In the genomic region with DNA sequence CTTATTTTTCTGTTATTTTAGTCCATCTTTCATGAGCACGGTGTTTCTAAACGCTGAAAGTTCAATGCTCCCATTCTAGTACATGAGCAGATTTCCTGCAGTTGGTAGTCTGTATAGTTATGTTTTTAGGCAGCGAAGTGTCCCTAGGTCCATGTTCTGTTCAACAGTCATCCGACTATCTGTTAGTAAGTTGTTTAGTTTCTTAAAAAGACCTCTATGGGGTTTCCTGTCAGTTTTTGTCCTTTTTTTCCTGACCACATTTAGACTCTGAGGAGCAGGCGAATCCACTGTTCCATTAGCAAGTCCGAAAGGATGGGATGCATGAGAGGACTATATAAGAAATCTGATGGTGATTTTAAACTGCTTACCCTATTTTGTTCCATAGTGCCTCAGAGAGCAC, we compare ENCODE assay signal across 20 mouse cellular contexts. TPM values are rescaled to one million over a fixed set of nuclear protein-coding genes. Genes with fewer than 3 reads are reported as not detected.
DNase-seq lines count a peak whose midpoint lies in the region; ATAC-seq lines count a peak whose summit lies in the region.
"Not testable (repeated sequence)": the region's sequence is repeated elsewhere in the genome, so short reads cannot be mapped to it uniquely, and the experiment has no call there.
"Had no signal": no experiment of that assay in that cellular context is flagged by ENCODE, and none has a peak within 500 bp of the region (broad histone marks: within the 10 kb centered on the region; RNA-seq: fewer than 3 reads in every experiment).

No protein-coding gene starts in this region.

- H3K4me2 ChIP-seq in hindbrain, embryonic 11.5 days (replicated peaks; ENCODE audit: low read depth, low read length); limb, embryonic 11.5 days (ENCODE audit: low read depth, severe bottlenecking): not testable (repeated sequence)

- peaks cover 42% of the 10 kb centered on the region for H3K27me3 ChIP-seq in embryonic facial prominence, embryonic 10.5 days (replicated peaks; ENCODE audit: low read depth, poor library complexity, severe bottlenecking)
- peaks cover 11% of the 10 kb centered on the region; the same call in 1 of the 2 replicates for H3K27me3 ChIP-seq in hindbrain, embryonic 11.5 days (ENCODE audit: control insufficient read depth, insufficient read depth, low read length)
- not testable (repeated sequence) for H3K27me3 ChIP-seq in limb, embryonic 11.5 days (ENCODE audit: control insufficient read depth, insufficient read depth, low read length)

- not testable (repeated sequence) for ATAC-seq in hindbrain, embryonic 11.5 days (ENCODE audit: low FRiP score); limb, embryonic 11.5 days (ENCODE audit: insufficient number of reproducible peaks, low FRiP score, low TSS enrichment, low read depth)

- not testable (repeated sequence) for H3K36me3 ChIP-seq in embryonic facial prominence, embryonic 10.5 days (replicated peaks); hindbrain, embryonic 11.5 days (ENCODE audit: control insufficient read depth, insufficient read depth, low read length); limb, embryonic 11.5 days (ENCODE audit: control insufficient read depth, insufficient read depth, low read length)

- H3K4me1 ChIP-seq in embryonic facial prominence, embryonic 10.5 days; hindbrain, embryonic 11.5 days (replicated peaks; ENCODE audit: control insufficient read depth, insufficient read depth, low read length); limb, embryonic 11.5 days (ENCODE audit: control insufficient read depth, insufficient read depth, low read length): not testable (repeated sequence)

- not testable (repeated sequence) for H3K9ac ChIP-seq in hindbrain, embryonic 11.5 days (ENCODE audit: low read depth, low read length); limb, embryonic 11.5 days (ENCODE audit: low read length)

- WGBS in embryonic facial prominence, embryonic 10.5 days = 7% methylated on average over 6 of the region's 6 CpGs
- WGBS in hindbrain, embryonic 11.5 days = 4% methylated on average over 6 of the region's 6 CpGs
- WGBS in limb, embryonic 11.5 days = 8% methylated on average over 6 of the region's 6 CpGs

- DNase-seq in CD4-positive helper T cell, adult 2 months (ENCODE audit: low read depth, low spot score) = peak; percentile 0
- peak; percentile 30 for DNase-seq in embryo, embryonic 10.5 days (ENCODE audit: low spot score)
- peak; percentile 7 for DNase-seq in embryonic facial prominence, embryonic 10.5 days (ENCODE audit: low spot score)
- DNase-seq in hindbrain, embryonic 11.5 days (ENCODE audit: low spot score) = peak; percentile 32
- DNase-seq in limb, embryonic 11.5 days (ENCODE audit: low spot score) = peak; percentile 21
- peak; percentile 18 for DNase-seq in neural tube, embryonic 10.5 days (ENCODE audit: extremely low spot score, low spot score)
- DNase-seq in retina, postnatal 1 day = peak; percentile 7

- not testable (repeated sequence) for H3K4me3 ChIP-seq in embryonic facial prominence, embryonic 10.5 days; hindbrain, embryonic 11.5 days (ENCODE audit: low read depth, low read length); limb, embryonic 11.5 days (ENCODE audit: low read depth, low read length)

- not testable (repeated sequence) for H3K27ac ChIP-seq in embryonic facial prominence, embryonic 10.5 days (replicated peaks); hindbrain, embryonic 11.5 days (ENCODE audit: low read depth, low read length); limb, embryonic 11.5 days (replicated peaks; ENCODE audit: low read depth, low read length)

- H3K9me3 ChIP-seq in embryonic facial prominence, embryonic 10.5 days; hindbrain, embryonic 11.5 days (ENCODE audit: control insufficient read depth, low read length); limb, embryonic 11.5 days (ENCODE audit: control insufficient read depth, low read length): not testable (repeated sequence)

RNA-seq across cellular contexts. Expression of a gene that starts 11.1 kb away (rescaled TPM):
- polyA plus RNA-seq in embryonic facial prominence, embryonic 10.5 days (2016; fragmentation: Nextera tagmentation; extraction: Ambion mirVana) = not detected in 2 replicates
- not detected in 2 replicates for polyA plus RNA-seq in hindbrain, embryonic 11.5 days (2014; fragmentation: Nextera tagmentation; extraction: Ambion mirVana)
- not detected in 2 replicates for polyA plus RNA-seq in limb, embryonic 11.5 days (2014; fragmentation: Nextera tagmentation; extraction: Ambion mirVana)
- polyA plus RNA-seq: cerebellum, adult 2 months; embryonic facial prominence, embryonic 12.5 days; embryonic facial prominence, embryonic 15.5 days; forebrain, embryonic 12.5 days; forebrain, embryonic 15.5 days; G1E; gonadal fat pad, adult 2 months; heart, embryonic 12.5 days; heart, embryonic 15.5 days; hindbrain, embryonic 10.5 days; hindbrain, embryonic 15.5 days; intestine, embryonic 15.5 days; Patski had no signal

RNA-seq across cellular contexts. Expression of a gene that starts 14.1 kb away (rescaled TPM):
- not detected in 2 replicates for polyA plus RNA-seq in embryonic facial prominence, embryonic 10.5 days (2016; fragmentation: Nextera tagmentation; extraction: Ambion mirVana)
- not detected in 2 replicates for polyA plus RNA-seq in hindbrain, embryonic 11.5 days (2014; fragmentation: Nextera tagmentation; extraction: Ambion mirVana)
- polyA plus RNA-seq in limb, embryonic 11.5 days (2014; fragmentation: Nextera tagmentation; extraction: Ambion mirVana) = not detected in 2 replicates
- polyA plus RNA-seq: cerebellum, adult 2 months; embryonic facial prominence, embryonic 12.5 days; embryonic facial prominence, embryonic 15.5 days; forebrain, embryonic 12.5 days; forebrain, embryonic 15.5 days; heart, embryonic 12.5 days; heart, embryonic 15.5 days; hindbrain, embryonic 10.5 days; hindbrain, embryonic 15.5 days had no signal
